Mouse (Mus musculus) forebrain, embryonic 11.5 days (tissue): ENCODE results near the gene Gm17555. TPM values are rescaled to one million over a fixed set of nuclear protein-coding genes. Genes with fewer than 3 reads are reported as not detected.

Experiments used
- polyA plus RNA-seq: library from polyadenylated mRNA; unstranded; fragments of >200 nt; fragmentation: Nextera tagmentation; extraction: Ambion mirVana; gene quantifications from 2 replicates; pipeline ENCODE4 v1.2.1, GENCODE M21; 2014

The Gm17555 gene
- polyA plus RNA-seq, 1 experiment from 2014 or later, result not detected

Other genes with a start within 250 kb of the Gm17555 start
- gene Fgf7, start 180.4 kb upstream of the Gm17555 start, polyA plus RNA-seq, result 0.37 and 1.00 TPM in 2 replicates
- not detected in 2 replicates for gene Fam227b, start 63.1 kb upstream of the Gm17555 start, polyA plus RNA-seq
- gene Dtwd1, start 63.0 kb upstream of the Gm17555 start, polyA plus RNA-seq, result 29.9 and 34.4 TPM in 2 replicates